ENCODE assay signal across 8 mouse cellular contexts in genomic region chr10:78351887-78352665, GRCm38 (mm10). TPM values are rescaled to one million over a fixed set of nuclear protein-coding genes. Genes with fewer than 3 reads are reported as not detected.
A peak's percentile ranks its signal among the peaks of the same experiment; 100 is the strongest.
DNase-seq lines count a peak whose midpoint lies in the region; ATAC-seq lines count a peak whose summit lies in the region.

TSS of gene Agpat3 (minus strand) at chr10:78352489.

- peak; percentile 23 for DNase-seq in R1 (ENCODE audit: low read depth, low spot score)
- DNase-seq in embryo, embryonic 10 days (ENCODE audit: low spot score): peak; percentile 59
- peak; percentile 49 to 53 for DNase-seq in gastrocnemius, postnatal 36 days
- peak; percentile 85 for DNase-seq in intestine, embryonic 14.5 days (ENCODE audit: low spot score)
- peak in 1 of 2 experiments; percentile 84 for DNase-seq in left cerebral cortex, postnatal 10 days (ENCODE audit: extremely low spot score in 1 of 2, low spot score in 2 of 2)
- peak; percentile 70 to 77 for DNase-seq in right cerebral cortex, postnatal 10 days (ENCODE audit: low spot score in 2 of 2)
- DNase-seq in urinary bladder, postnatal 14 days (ENCODE audit: low spot score): peak; percentile 68

- peak within 1 kb of the TSS; percentile 57 for H3K27ac ChIP-seq in intestine, embryonic 14.5 days (ENCODE audit: low read depth)

- H3K4me3 ChIP-seq in intestine, embryonic 14.5 days (ENCODE audit: low read depth, low read length): peak within 1 kb of the TSS; percentile 83
- H3K4me3 ChIP-seq in megakaryocyte, embryonic 14.5 days (replicated peaks): peak within 1 kb of the TSS; percentile 93

- H3K36me3 ChIP-seq in intestine, embryonic 14.5 days (ENCODE audit: control insufficient read depth, insufficient read depth, low read length): no peaks in the 10 kb centered on the region
- H3K36me3 ChIP-seq in megakaryocyte, embryonic 14.5 days (replicated peaks; ENCODE audit: low read length): peaks cover 31% of the 10 kb centered on the region

- peak within 1 kb of the TSS; percentile 64 for H3K4me2 ChIP-seq in intestine, embryonic 14.5 days (ENCODE audit: low read length)

- under 1% methylated on average over 86 of the region's 113 CpGs for WGBS in intestine, embryonic 14.5 days

- H3K9me3 ChIP-seq in intestine, embryonic 14.5 days (ENCODE audit: control insufficient read depth, low read length): no peaks in the 10 kb centered on the region
- no peaks in the 10 kb centered on the region for H3K9me3 ChIP-seq in megakaryocyte, embryonic 14.5 days

- no peaks in the 10 kb centered on the region for H3K27me3 ChIP-seq in intestine, embryonic 14.5 days (replicated peaks; ENCODE audit: control insufficient read depth, insufficient read depth, low read length)
- H3K27me3 ChIP-seq in megakaryocyte, embryonic 14.5 days (replicated peaks): peaks cover 5% of the 10 kb centered on the region

- H3K4me1 ChIP-seq in intestine, embryonic 14.5 days (replicated peaks; ENCODE audit: control insufficient read depth, insufficient read depth, low read length): peaks cover 21% of the 10 kb centered on the region; the same call in 1 of the 2 replicates
- peaks cover 86% of the 10 kb centered on the region for H3K4me1 ChIP-seq in megakaryocyte, embryonic 14.5 days

- intact Hi-C loops in gastrocnemius, postnatal 36 days (cut with DNase I): loop anchor here (5.0 kb wide), 1 partner anchor 40 kb away; no protein-coding TSS in a partner anchor
- intact Hi-C loops in left cerebral cortex, postnatal 10 days (cut with DNase I): loop anchor here (5.0 kb wide), 2 partner anchors 40 to 70 kb away; no protein-coding TSS in a partner anchor

- H3K9ac ChIP-seq in intestine, embryonic 14.5 days (ENCODE audit: low read length): peak within 1 kb of the TSS; percentile 96

- peak; percentile 87 for ATAC-seq in intestine, embryonic 14.5 days (replicated peaks; ENCODE audit: low FRiP score, low TSS enrichment, low read depth)

RNA-seq across cellular contexts. Expression of gene Agpat3, which starts in this region (rescaled TPM):
- total RNA-seq in gastrocnemius, postnatal 36 days (2021): 100 to 1,000 TPM; 106 to 126 TPM
- 38.1 and 59.2 TPM in 2 replicates for polyA plus RNA-seq in intestine, embryonic 14.5 days (2014; fragmentation: Nextera tagmentation; extraction: Ambion mirVana)
- total RNA-seq in left cerebral cortex, postnatal 10 days (2021): 100 to 1,000 TPM; 251 to 263 TPM
- 205 and 237 TPM in 2 replicates for polyA plus RNA-seq in megakaryocyte, embryonic 14.5 days (2012; ENCODE audit: insufficient read depth, low replicate concordance)
